Mouse (Mus musculus) liver, embryonic 14.5 days (tissue): Measurements from ENCODE around the gene Sowahc.

ENCODE experiments used
- CTCF ChIP-seq: IDR thresholded peaks from 2 replicates; pipeline ENCODE4 v1.5.1; 2016; ENCODE audit warnings: antibody characterized with exemption, low read depth, control low read depth
- EP300 ChIP-seq: IDR thresholded peaks from 2 replicates; pipeline ENCODE4 v1.6.1; 2016; ENCODE audit warnings: antibody characterized with exemption, low read depth

GRCm38 (mm10) chr10:59236486-59236885, 14.7 kb downstream of the Sowahc start:
- no peak for TF ChIP-seq CTCF
- no peak for TF ChIP-seq EP300
